Mouse (Mus musculus) hindbrain, embryonic 15.5 days (tissue): ENCODE results near the gene Psme2b. TPM values are rescaled to one million over a fixed set of nuclear protein-coding genes. Genes with fewer than 3 reads are reported as not detected.

Experiments
- polyA plus RNA-seq: library from polyadenylated mRNA; unstranded; fragments of >200 nt; fragmentation: Nextera tagmentation; extraction: Ambion mirVana; gene quantifications from 2 replicates; pipeline ENCODE4 v1.2.1, GENCODE M21; 2015

Psme2b gene
- polyA plus RNA-seq, 1 experiment from 2014 or later = 2.2 TPM

Other genes starting within 250 kb of the Psme2b start
- 361 and 362 TPM in 2 replicates for gene Rack1, start 145.9 kb downstream of the Psme2b start, polyA plus RNA-seq
- 6.8 and 7.4 TPM in 2 replicates for gene Trim41, start 128.8 kb downstream of the Psme2b start, polyA plus RNA-seq
- 3.1 and 3.7 TPM in 2 replicates for gene Trim7, start 120.0 kb downstream of the Psme2b start, polyA plus RNA-seq
- 3.8 and 4.7 TPM in 2 replicates for gene Gm12184, start 119.5 kb downstream of the Psme2b start, polyA plus RNA-seq
- 3.5 and 5.2 TPM in 2 replicates for gene Irgm1, start 74.5 kb downstream of the Psme2b start, polyA plus RNA-seq
- 0.14 and 0.42 TPM in 2 replicates for gene Gm5431, start 44.0 kb downstream of the Psme2b start, polyA plus RNA-seq
- gene Olfr56, start 32.7 kb upstream of the Psme2b start, polyA plus RNA-seq = not detected in 2 replicates
- gene 9930111J21Rik1, start 33.2 kb upstream of the Psme2b start, polyA plus RNA-seq = 0.45 and 0.48 TPM in 2 replicates
- not detected in 2 replicates for gene Gm12185, start 46.0 kb upstream of the Psme2b start, polyA plus RNA-seq
- 0.24 TPM in 1 of 2 replicates, not detected in the other for gene Tgtp1, start 48.0 kb upstream of the Psme2b start, polyA plus RNA-seq
- gene 9930111J21Rik2, start 105.1 kb upstream of the Psme2b start, polyA plus RNA-seq = 0.35 and 0.45 TPM in 2 replicates
- 0.54 TPM in 1 of 2 replicates, not detected in the other for gene Tgtp2, start 118.0 kb upstream of the Psme2b start, polyA plus RNA-seq
- gene Ifi47, start 130.4 kb upstream of the Psme2b start, polyA plus RNA-seq = 0.52 and 1.6 TPM in 2 replicates
- gene Olfr1396, start 168.7 kb upstream of the Psme2b start, polyA plus RNA-seq = not detected in 2 replicates
- gene Olfr1395, start 196.1 kb upstream of the Psme2b start, polyA plus RNA-seq = not detected in 2 replicates
- gene Olfr1394, start 208.2 kb upstream of the Psme2b start, polyA plus RNA-seq = not detected in 2 replicates
- gene Btnl9, start 241.0 kb upstream of the Psme2b start, polyA plus RNA-seq = 0.22 TPM in 1 of 2 replicates, not detected in the other